Mouse (Mus musculus): ENCODE measurements around the gene Xaf1. TPM values are rescaled to one million over a fixed set of nuclear protein-coding genes. Genes with fewer than 3 reads are reported as not detected.

Gene Xaf1
- total RNA-seq, 2 experiments from 2014 or later: 3.6 to 11.7 TPM

GRCm38 (mm10) chr11:72354971-72355728 is 53.7 kb downstream of the Xaf1 start:
- ATAC-seq (replicated peaks; ENCODE audit: poor library complexity, severe bottlenecking): peak; percentile 91

- ATAC-seq (replicated peaks; ENCODE audit: poor library complexity, severe bottlenecking): peak; percentile 57
Measured at GRCm38 (mm10) chr11:72361385-72362346, 60.2 kb downstream of the Xaf1 start.

- no peak for ATAC-seq (replicated peaks; ENCODE audit: poor library complexity, severe bottlenecking)
Measured at GRCm38 (mm10) chr11:72362347-72362741, 60.9 kb downstream of the Xaf1 start, which contains the start of gene Tekt1. Gene Tekt1, minus strand, starts transcription at chr11:72362442.

Other genes with a start within 250 kb of the Xaf1 start
- gene Pitpnm3, start 165.9 kb upstream of the Xaf1 start, total RNA-seq (2014; fragmentation: Nextera tagmentation): not detected in 2 replicates
- not detected in 2 replicates for gene Pitpnm3, start 165.9 kb upstream of the Xaf1 start, total RNA-seq (2017)
- gene Gm43951, start 94.8 kb upstream of the Xaf1 start, total RNA-seq (2014; fragmentation: Nextera tagmentation): 0.21 TPM in 1 of 2 replicates, not detected in the other
- gene Gm43951, start 94.8 kb upstream of the Xaf1 start, total RNA-seq (2017): 1.0 and 1.1 TPM in 2 replicates
- 10.4 and 12.1 TPM in 2 replicates for gene 4933427D14Rik, start 94.2 kb upstream of the Xaf1 start, total RNA-seq (2014; fragmentation: Nextera tagmentation)
- 7.2 and 34.4 TPM in 2 replicates for gene 4933427D14Rik, start 94.2 kb upstream of the Xaf1 start, total RNA-seq (2017)
- 115 and 151 TPM in 2 replicates for gene Txndc17, start 94.1 kb upstream of the Xaf1 start, total RNA-seq (2014; fragmentation: Nextera tagmentation)
- gene Txndc17, start 94.1 kb upstream of the Xaf1 start, total RNA-seq (2017): 36.3 and 66.3 TPM in 2 replicates
- gene Med31, start 86.0 kb upstream of the Xaf1 start, total RNA-seq (2014; fragmentation: Nextera tagmentation): 12.2 and 12.4 TPM in 2 replicates
- gene Med31, start 86.0 kb upstream of the Xaf1 start, total RNA-seq (2017): 12.7 and 20.9 TPM in 2 replicates
- gene Slc13a5, start 34.4 kb upstream of the Xaf1 start, total RNA-seq (2014; fragmentation: Nextera tagmentation): not detected in 2 replicates
- gene Slc13a5, start 34.4 kb upstream of the Xaf1 start, total RNA-seq (2017): not detected in 2 replicates
- not detected in 2 replicates for gene Fbxo39, start 12.8 kb downstream of the Xaf1 start, total RNA-seq (2014; fragmentation: Nextera tagmentation)
- not detected in 2 replicates for gene Fbxo39, start 12.8 kb downstream of the Xaf1 start, total RNA-seq (2017)
- gene Tekt1, start 60.8 kb downstream of the Xaf1 start, total RNA-seq (2014; fragmentation: Nextera tagmentation): not detected in 2 replicates
- gene Tekt1, start 60.8 kb downstream of the Xaf1 start, total RNA-seq (2017): 0.15 TPM in 1 of 2 replicates, not detected in the other
- gene Smtnl2, start 110.1 kb downstream of the Xaf1 start, total RNA-seq (2014; fragmentation: Nextera tagmentation): 0.79 and 1.2 TPM in 2 replicates
- gene Smtnl2, start 110.1 kb downstream of the Xaf1 start, total RNA-seq (2017): not detected in 2 replicates
- not detected in 2 replicates for gene Ggt6, start 133.9 kb downstream of the Xaf1 start, total RNA-seq (2014; fragmentation: Nextera tagmentation)
- gene Ggt6, start 133.9 kb downstream of the Xaf1 start, total RNA-seq (2017): not detected in 2 replicates
- gene Mybbp1a, start 139.7 kb downstream of the Xaf1 start, total RNA-seq (2014; fragmentation: Nextera tagmentation): 172 and 173 TPM in 2 replicates
- 132 and 239 TPM in 2 replicates for gene Mybbp1a, start 139.7 kb downstream of the Xaf1 start, total RNA-seq (2017)
- gene Spns2, start 188.3 kb downstream of the Xaf1 start, total RNA-seq (2014; fragmentation: Nextera tagmentation): 27.1 and 41.2 TPM in 2 replicates
- 5.6 TPM in 2 replicates for gene Spns2, start 188.3 kb downstream of the Xaf1 start, total RNA-seq (2017)
- gene Spns3, start 248.9 kb downstream of the Xaf1 start, total RNA-seq (2014; fragmentation: Nextera tagmentation): 32.1 and 46.2 TPM in 2 replicates
- gene Spns3, start 248.9 kb downstream of the Xaf1 start, total RNA-seq (2017): 21.8 and 23.0 TPM in 2 replicates